Mouse (Mus musculus) testis, adult 2 months (tissue): Measurements from ENCODE around the gene Dync2li1.

Experiments used
- CTCF ChIP-seq: fragments of 200-500 bp; IDR thresholded peaks from 2 replicates; pipeline ENCODE4 v1.5.1; 2012; ENCODE audit warnings: low read depth, mild to moderate bottlenecking, inconsistent platforms, low read length, moderate library complexity; ENCODE audit not compliant: control insufficient read depth, insufficient read depth, insufficient replicate concordance
- POLR2A ChIP-seq: fragments of 200-500 bp; IDR thresholded peaks from 2 replicates; pipeline ENCODE4 v1.6.1; 2012; ENCODE audit warnings: low read depth, mild to moderate bottlenecking, inconsistent platforms, low read length, moderate library complexity; ENCODE audit not compliant: control insufficient read depth

GRCm38 (mm10) chr17:84631836-84632235, 5.5 kb downstream of the Dync2li1 start:
- TF ChIP-seq CTCF: no peak
- no peak for TF ChIP-seq POLR2A
